Mouse (Mus musculus) frontal cortex, postnatal 10 days (tissue): ENCODE data around the gene Pjvk.

Experiments used
- DNase-seq, 2 experiments: peaks; one replicate each; pipeline ENCODE4 v3.0.0; 2022; ENCODE audit warnings: low spot score in 2 of 2, mixed read lengths in 1 of 2

The Pjvk gene

DNA sequence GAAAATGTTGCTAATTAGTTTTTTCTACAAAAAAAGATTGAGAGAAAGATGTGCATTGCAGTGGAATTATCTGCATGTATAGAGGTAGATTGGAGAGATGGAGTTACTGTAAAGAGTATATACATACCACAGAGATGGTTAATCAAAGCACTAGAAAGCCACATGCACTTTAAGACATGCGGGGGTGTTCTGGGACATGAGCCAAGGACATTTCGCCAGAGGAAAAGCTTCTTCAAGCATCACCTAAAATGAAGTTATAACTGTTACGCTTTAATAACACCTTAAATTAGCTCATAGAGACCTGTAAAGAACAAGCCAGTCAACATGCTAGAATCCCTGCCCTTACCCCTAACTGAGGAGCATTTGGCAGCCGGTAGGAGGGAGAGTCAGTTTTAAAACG lies 18.9 kb downstream of the Pjvk start:
- DNase-seq = no peak

- DNase-seq = no peak
These were observed 23.4 kb downstream of the Pjvk start for GRCm38 (mm10) chr2:76671641-76672040.

DNA sequence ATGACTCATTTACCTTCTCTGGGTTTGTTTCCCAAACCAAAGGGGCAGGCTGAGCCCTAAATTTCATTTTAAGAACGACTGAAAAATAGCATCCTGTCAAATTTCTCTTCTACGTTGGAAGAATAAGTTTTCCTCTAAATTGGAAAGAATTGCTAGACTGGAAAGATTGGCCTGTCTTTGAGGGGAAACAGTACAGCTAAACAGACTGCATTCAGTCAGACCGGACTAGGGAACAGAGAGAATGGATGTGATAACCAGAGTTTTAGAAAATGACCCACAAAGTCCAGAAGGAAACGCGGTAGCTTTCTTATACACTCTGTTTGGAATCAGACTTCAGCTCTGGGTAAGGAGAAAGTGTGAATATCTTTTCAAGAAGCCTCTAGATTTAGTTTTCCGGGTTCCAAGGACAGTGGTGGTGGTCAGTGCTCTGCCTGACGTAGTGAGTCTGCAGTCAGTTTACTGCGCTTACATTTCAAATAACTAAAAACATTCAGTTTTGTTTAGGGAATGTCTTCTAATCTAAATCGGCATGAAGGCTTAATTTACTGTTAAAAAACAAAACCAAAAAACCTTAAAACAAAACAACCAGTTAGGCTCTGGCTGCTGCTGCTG lies 24.0 kb downstream of the Pjvk start:
- DNase-seq = no peak

DNA sequence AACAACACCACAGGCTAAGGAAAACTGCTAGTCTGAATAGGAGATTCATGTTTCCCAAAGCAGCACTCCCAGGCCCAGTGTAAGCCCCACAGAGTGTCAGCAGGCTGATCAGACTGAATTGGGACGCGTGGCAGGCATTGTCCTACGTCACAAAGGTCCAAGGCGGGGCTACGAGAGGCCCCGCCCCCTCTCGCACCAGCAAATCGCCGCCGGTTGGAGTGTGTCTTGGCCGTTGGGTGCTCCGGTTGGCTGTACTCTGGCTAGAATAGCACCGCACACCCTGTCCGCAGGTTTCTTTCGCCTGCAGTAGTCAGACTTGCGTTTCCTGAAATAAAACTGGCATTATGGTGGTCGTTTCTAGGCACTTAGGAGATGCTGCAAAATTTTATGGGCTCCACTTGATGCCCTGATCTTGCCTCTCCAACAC lies 24.7 kb downstream of the Pjvk start, which contains the start of gene Fkbp7:
Fkbp7 (minus strand) TSS at position 151 of the 427 bp plus-strand sequence.
- DNase-seq = peak; percentile 85 to 87

- no peak for DNase-seq
These were observed 25.3 kb downstream of the Pjvk start for GRCm38 (mm10) chr2:76673472-76674081.

DNA sequence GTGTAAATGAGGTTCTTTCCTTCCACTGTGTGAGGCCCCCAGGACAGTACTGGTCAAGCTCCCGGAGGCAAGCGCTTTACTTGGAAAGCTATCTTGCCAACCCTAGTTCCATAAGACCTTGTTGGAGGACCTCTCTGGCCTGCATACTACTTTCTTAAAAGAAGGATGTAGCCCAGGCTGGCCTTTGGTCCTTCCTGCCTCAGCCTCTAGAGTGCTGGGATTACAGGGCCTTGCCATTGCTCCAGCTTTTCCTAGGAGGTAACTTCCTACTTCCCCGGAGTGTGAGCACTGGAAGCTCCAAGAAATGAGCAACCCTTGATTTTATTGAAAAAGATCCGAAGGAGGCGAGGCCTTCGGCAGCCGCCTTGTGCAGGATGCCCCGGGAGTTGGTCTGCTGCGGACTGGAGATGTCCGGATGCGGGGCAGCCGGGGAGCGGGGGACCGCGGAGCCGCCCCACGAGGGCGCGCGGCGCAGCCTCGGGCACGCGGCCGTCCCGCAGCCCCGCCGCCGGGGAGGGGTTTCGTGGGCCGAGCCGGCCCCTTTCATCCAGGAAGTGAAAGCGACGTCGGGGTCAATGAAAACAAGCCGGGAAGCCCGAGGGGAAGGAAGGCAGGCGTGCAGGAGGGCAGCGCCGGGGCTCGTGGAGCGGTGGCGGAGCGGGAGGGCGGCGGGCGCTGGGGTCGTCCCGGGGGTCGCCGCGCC lies 26.6 kb downstream of the Pjvk start, which contains the start of gene Plekha3:
Plekha3 (plus strand) TSS at position 557 of the 703 bp plus-strand sequence.
- peak; percentile 70 to 84 for DNase-seq

- DNase-seq = peak in 1 of 2 experiments; percentile 27
These were observed 27.2 kb downstream of the Pjvk start for GRCm38 (mm10) chr2:76675451-76675850.

- DNase-seq = no peak
These were observed 27.7 kb downstream of the Pjvk start for GRCm38 (mm10) chr2:76675949-76676348.

GRCm38 (mm10) chr2:76676401-76677226 lies 28.3 kb downstream of the Pjvk start:
- DNase-seq = no peak

DNA sequence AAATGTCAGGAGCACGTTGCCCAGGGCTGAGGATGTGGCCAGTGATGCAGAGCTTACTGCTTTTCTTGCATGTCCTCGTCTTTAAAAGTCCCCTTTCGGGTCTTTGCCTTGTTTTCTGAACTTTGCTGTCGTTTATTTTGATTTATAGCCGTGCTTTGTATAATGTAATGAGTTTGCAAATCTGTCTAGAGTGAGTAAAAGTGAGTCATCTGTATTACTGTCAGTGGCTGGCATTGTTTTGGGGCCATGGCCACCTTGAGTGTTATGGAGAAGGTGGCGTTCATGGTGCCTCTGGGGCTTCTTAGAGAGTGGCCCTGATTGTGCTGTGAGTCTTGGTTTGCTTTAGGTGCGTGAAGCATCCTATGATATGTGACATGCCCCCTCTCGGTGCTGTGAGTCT lies 34.0 kb downstream of the Pjvk start:
- no peak for DNase-seq

DNA sequence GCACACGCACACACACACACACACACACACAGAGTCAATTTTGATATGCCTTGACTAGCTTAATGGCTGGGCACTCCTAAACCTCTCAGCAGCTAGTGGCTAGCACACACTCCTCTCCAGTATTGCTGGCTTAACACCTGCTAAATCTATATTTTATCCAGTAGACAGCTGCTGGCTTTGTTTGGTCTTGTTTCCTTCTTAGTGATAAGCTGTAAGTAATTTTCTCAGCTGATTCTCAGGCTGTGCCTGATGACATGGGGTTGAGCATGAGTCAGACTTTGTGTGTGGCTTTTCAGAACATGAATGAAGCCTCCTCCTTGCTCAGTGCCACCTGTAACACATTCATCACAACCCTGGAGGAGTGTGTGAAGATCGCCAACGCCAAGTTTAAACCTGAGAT lies 38.7 kb downstream of the Pjvk start:
- DNase-seq = no peak

- DNase-seq = no peak
These were observed 39.3 kb downstream of the Pjvk start for GRCm38 (mm10) chr2:76687608-76688007.

- no peak for DNase-seq
These were observed 39.9 kb downstream of the Pjvk start for GRCm38 (mm10) chr2:76688162-76688561.

GRCm38 (mm10) chr2:76690436-76691204 lies 42.3 kb downstream of the Pjvk start:
- DNase-seq = no peak

GRCm38 (mm10) chr2:76693765-76694164 lies 45.5 kb downstream of the Pjvk start:
- DNase-seq = no peak

- DNase-seq = no peak
These were observed 47.0 kb downstream of the Pjvk start for GRCm38 (mm10) chr2:76695290-76695689.

- DNase-seq = no peak
These were observed 53.9 kb downstream of the Pjvk start for GRCm38 (mm10) chr2:76702188-76702587.

DNA sequence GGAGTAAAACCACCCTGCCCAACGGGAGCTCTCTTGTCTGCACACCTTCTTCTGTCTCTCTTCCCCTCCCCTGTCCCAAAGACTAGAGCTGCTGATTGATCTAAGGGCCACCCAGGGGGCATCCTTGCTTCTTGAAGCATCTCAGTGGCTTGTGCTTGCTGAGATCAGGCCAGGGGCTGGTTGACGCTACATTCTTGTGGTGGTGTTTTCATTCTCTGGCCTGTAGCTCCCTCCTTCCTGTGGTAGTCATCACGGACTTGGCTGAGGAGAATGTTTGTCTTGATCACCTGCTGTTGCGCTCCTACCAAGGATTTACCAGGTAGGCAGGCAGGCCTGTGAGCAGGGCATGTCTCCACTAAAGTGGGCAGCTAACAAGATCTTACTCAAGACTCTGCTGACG lies 54.5 kb downstream of the Pjvk start:
- DNase-seq = no peak

DNA sequence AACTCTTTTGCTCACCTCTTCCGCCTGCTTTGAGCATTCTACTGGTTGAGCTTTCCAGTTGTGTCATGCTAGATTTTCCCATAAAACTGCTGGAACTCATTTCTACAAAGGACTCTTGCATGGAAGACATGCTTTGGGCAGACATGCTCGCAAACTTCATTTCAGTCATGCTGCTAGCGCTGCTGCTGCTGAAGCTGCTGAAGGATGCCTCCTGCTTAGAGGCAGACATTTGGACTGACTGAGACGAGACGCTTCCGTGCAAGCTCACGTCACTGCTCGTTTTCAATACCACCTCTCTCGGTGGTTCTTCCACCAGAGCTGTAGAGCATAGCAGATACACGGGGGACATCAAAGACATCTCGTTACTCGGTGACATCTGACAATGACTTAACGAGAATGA lies 57.4 kb downstream of the Pjvk start:
- DNase-seq = no peak
